Mouse (Mus musculus): ENCODE results near the gene Flt1. TPM values are rescaled to one million over a fixed set of nuclear protein-coding genes. Genes with fewer than 3 reads are reported as not detected.

Gene Flt1
- polyA plus RNA-seq, 1 experiment from 2014 or later = 6.5 TPM

DNA sequence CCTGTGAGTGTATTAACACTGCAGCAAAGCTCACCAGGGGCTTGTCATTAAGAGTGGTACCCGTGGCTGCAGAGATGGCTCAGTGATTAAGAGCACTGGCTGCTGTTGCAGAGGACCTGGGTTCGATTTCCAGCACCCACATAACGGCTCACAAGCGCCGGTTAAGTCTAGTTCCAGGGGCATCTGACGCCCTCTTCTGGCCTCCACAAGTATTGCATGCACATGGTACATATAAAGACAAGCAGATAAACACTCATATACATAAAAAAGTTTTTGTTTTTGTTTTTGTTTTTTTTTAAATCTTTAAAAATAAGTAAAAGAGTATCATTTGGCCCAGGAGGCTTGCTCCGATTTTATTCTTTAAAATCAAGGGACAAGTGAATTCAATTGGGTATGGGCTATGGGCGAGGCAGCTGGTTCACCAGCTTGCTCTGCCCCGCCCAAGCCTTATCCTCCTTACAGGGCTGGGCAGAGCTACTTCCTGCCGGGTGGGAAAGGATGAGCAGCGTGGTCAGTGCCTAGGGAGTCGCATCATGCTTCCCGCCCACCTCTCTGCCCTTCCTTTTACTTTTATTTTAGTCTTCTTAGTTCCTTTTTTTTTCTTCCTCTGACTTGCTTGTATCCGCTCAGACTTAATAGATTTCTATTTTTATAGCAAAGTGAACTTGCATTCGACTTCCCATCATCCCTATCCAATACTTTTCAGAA lies 57.0 kb downstream of the Flt1 start:
- DNase-seq (ENCODE audit: low spot score) (no peak), ATAC-seq (no peak)
- H3K4me1 ChIP-seq (ENCODE audit: control insufficient read depth, insufficient read depth, low read length) = no peaks in the 10 kb centered on the region
- no peak overlapping the region for H3K9ac ChIP-seq (ENCODE audit: low read length)
- H3K27me3 ChIP-seq (replicated peaks; ENCODE audit: control insufficient read depth, insufficient read depth, low read length) = no peaks in the 10 kb centered on the region
- H3K4me2 ChIP-seq (ENCODE audit: low read length) = no peak overlapping the region
- H3K36me3 ChIP-seq (ENCODE audit: control insufficient read depth, insufficient read depth, low read length) = no peaks in the 10 kb centered on the region
- no peak overlapping the region for H3K27ac ChIP-seq (ENCODE audit: low read depth, low read length)
- H3K4me3 ChIP-seq (ENCODE audit: low read depth, low read length) = no peak overlapping the region
- no peaks in the 10 kb centered on the region for H3K9me3 ChIP-seq (replicated peaks; ENCODE audit: control insufficient read depth, low read length)
- WGBS = 86% methylated on average over 15 of the region's 15 CpGs

GRCm38 (mm10) chr5:147665946-147666345 lies 59.9 kb downstream of the Flt1 start:
- 46% methylated on average over 13 of the region's 13 CpGs for WGBS
- no peak for DNase-seq (ENCODE audit: low spot score)
- no peak for ATAC-seq

DNA sequence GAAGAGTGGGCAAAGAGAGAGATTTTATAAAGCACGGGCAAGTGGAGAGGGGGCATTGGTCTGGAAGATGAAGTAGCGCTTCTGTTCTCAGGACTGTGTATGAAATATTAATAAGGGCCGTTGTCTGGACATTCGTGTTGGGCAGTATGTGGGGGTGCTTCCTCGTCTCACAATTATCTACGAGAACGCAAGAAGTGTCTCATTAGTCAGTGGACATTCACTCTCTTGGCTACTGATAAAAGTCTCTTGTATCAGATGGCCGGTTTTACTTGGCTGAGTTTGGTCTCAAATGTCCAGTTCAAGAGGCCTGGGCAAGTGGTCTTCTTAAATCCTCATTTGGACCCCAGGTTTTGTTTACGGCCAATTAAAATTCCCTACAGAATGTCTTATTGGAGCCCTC lies 60.4 kb downstream of the Flt1 start:
- no peaks in the 10 kb centered on the region for H3K4me1 ChIP-seq (ENCODE audit: control insufficient read depth, insufficient read depth, low read length)
- DNase-seq (ENCODE audit: low spot score) = no peak
- WGBS = 89% methylated on average over 9 of the region's 9 CpGs

More at GRCm38 (mm10) chr5:147665946-147666345, 59.9 kb downstream of the Flt1 start:
- H3K4me3 ChIP-seq (ENCODE audit: low read depth, low read length) = no peak overlapping the region
- H3K4me2 ChIP-seq (ENCODE audit: low read length) = no peak overlapping the region
- H3K4me1 ChIP-seq (ENCODE audit: control insufficient read depth, insufficient read depth, low read length) = no peaks in the 10 kb centered on the region
- no peaks in the 10 kb centered on the region for H3K36me3 ChIP-seq (ENCODE audit: control insufficient read depth, insufficient read depth, low read length)
- no peaks in the 10 kb centered on the region for H3K27me3 ChIP-seq (replicated peaks; ENCODE audit: control insufficient read depth, insufficient read depth, low read length)
- no peak overlapping the region for H3K27ac ChIP-seq (ENCODE audit: low read depth, low read length)
- H3K9me3 ChIP-seq (replicated peaks; ENCODE audit: control insufficient read depth, low read length) = no peaks in the 10 kb centered on the region
- H3K9ac ChIP-seq (ENCODE audit: low read length) = no peak overlapping the region

DNA sequence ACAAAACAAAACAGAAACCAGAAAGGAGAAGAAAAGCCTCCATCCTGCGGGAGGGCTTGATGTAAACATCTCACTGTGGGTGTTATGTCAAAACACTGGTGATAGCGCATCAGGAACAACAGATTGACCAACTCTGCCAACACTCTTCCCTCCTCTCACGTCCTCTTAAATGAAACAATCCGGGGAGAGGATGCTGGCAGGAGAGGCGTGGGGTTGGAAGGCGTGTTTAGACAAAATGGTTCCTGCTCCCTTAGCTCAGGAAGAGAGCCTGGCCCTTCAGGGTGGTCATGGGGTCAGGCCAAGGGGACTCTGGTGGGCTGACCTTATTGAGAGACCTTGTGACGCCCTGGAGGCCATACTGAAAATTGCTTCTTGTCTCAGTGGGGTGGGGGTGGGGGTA lies 65.9 kb downstream of the Flt1 start:
- Histone ChIP-seq H3K27ac (ENCODE audit: low read depth, low read length) (no peak overlapping the region), H3K36me3 (ENCODE audit: control insufficient read depth, insufficient read depth, low read length) (no peaks in the 10 kb centered on the region), H3K4me3 (ENCODE audit: low read depth, low read length) (no peak overlapping the region), H3K27me3 (replicated peaks; ENCODE audit: control insufficient read depth, insufficient read depth, low read length) (no peaks in the 10 kb centered on the region), H3K9ac (ENCODE audit: low read length) (no peak overlapping the region), H3K4me2 (ENCODE audit: low read length) (no peak overlapping the region), H3K4me1 (ENCODE audit: control insufficient read depth, insufficient read depth, low read length) (no peaks in the 10 kb centered on the region), H3K9me3 (replicated peaks; ENCODE audit: control insufficient read depth, low read length) (no peaks in the 10 kb centered on the region)
- DNase-seq (ENCODE audit: low spot score) = no peak
- 80% methylated on average over 7 of the region's 7 CpGs for WGBS
- no peak for ATAC-seq

More for the DNA sequence above, 60.4 kb downstream of the Flt1 start:
- Histone ChIP-seq H3K9me3 (replicated peaks; ENCODE audit: control insufficient read depth, low read length) (no peaks in the 10 kb centered on the region), H3K27ac (ENCODE audit: low read depth, low read length) (no peak overlapping the region), H3K4me3 (ENCODE audit: low read depth, low read length) (no peak overlapping the region), H3K27me3 (replicated peaks; ENCODE audit: control insufficient read depth, insufficient read depth, low read length) (no peaks in the 10 kb centered on the region), H3K4me2 (ENCODE audit: low read length) (no peak overlapping the region), H3K36me3 (ENCODE audit: control insufficient read depth, insufficient read depth, low read length) (no peaks in the 10 kb centered on the region), H3K9ac (ENCODE audit: low read length) (no peak overlapping the region)
- no peak for ATAC-seq

- no peak for ATAC-seq
- DNase-seq (ENCODE audit: low spot score) = no peak
- WGBS = 74% methylated on average over 17 of the region's 17 CpGs
- H3K36me3 ChIP-seq (ENCODE audit: control insufficient read depth, insufficient read depth, low read length) = no peaks in the 10 kb centered on the region
- no peaks in the 10 kb centered on the region for H3K27me3 ChIP-seq (replicated peaks; ENCODE audit: control insufficient read depth, insufficient read depth, low read length)
- no peaks in the 10 kb centered on the region for H3K9me3 ChIP-seq (replicated peaks; ENCODE audit: control insufficient read depth, low read length)
- H3K4me1 ChIP-seq (ENCODE audit: control insufficient read depth, insufficient read depth, low read length) = no peaks in the 10 kb centered on the region
- no peak overlapping the region for H3K4me3 ChIP-seq (ENCODE audit: low read depth, low read length)
- H3K27ac ChIP-seq (ENCODE audit: low read depth, low read length) = no peak overlapping the region
- H3K9ac ChIP-seq (ENCODE audit: low read length) = no peak overlapping the region
- H3K4me2 ChIP-seq (ENCODE audit: low read length) = no peak overlapping the region
Observed at GRCm38 (mm10) chr5:147657882-147658855, 67.6 kb downstream of the Flt1 start.

DNA sequence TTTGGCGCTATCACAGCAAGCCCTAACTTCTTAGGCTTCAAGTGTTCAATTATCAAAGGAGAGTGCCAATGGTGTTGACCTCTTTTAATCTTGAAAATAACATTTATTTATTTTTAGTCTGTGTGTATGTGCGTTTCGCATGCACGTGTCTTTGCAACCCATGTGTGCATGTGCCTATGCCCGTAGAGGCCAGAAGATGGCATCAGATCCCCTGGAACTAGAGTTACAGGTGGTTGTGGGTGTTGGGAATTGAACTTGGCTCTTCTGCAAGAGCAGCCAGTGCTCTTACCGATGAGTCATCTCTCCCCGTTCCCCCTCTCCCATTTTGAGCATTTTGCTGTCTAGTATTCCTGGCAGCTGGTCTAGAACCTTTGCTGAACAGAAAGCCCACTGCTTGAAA lies 70.0 kb downstream of the Flt1 start:
- ATAC-seq (no peak), DNase-seq (ENCODE audit: low spot score) (no peak)
- Histone ChIP-seq H3K27me3 (replicated peaks; ENCODE audit: control insufficient read depth, insufficient read depth, low read length) (no peaks in the 10 kb centered on the region), H3K9me3 (replicated peaks; ENCODE audit: control insufficient read depth, low read length) (no peaks in the 10 kb centered on the region), H3K9ac (ENCODE audit: low read length) (no peak overlapping the region), H3K4me2 (ENCODE audit: low read length) (no peak overlapping the region), H3K36me3 (ENCODE audit: control insufficient read depth, insufficient read depth, low read length) (no peaks in the 10 kb centered on the region), H3K4me1 (ENCODE audit: control insufficient read depth, insufficient read depth, low read length) (no peaks in the 10 kb centered on the region), H3K27ac (ENCODE audit: low read depth, low read length) (no peak overlapping the region), H3K4me3 (ENCODE audit: low read depth, low read length) (no peak overlapping the region)
- WGBS = 81% methylated on average over 7 of the region's 7 CpGs

- Histone ChIP-seq H3K4me2 (ENCODE audit: low read length) (no peak overlapping the region), H3K9me3 (replicated peaks; ENCODE audit: control insufficient read depth, low read length) (no peaks in the 10 kb centered on the region), H3K27me3 (replicated peaks; ENCODE audit: control insufficient read depth, insufficient read depth, low read length) (no peaks in the 10 kb centered on the region), H3K4me3 (ENCODE audit: low read depth, low read length) (no peak overlapping the region), H3K36me3 (ENCODE audit: control insufficient read depth, insufficient read depth, low read length) (no peaks in the 10 kb centered on the region), H3K27ac (ENCODE audit: low read depth, low read length) (no peak overlapping the region), H3K9ac (ENCODE audit: low read length) (no peak overlapping the region), H3K4me1 (ENCODE audit: control insufficient read depth, insufficient read depth, low read length) (no peaks in the 10 kb centered on the region)
- ATAC-seq (no peak), DNase-seq (ENCODE audit: low spot score) (no peak)
- 89% methylated on average over 14 of the region's 14 CpGs for WGBS
Observed at GRCm38 (mm10) chr5:147651233-147651632, 74.6 kb downstream of the Flt1 start.

GRCm38 (mm10) chr5:147646351-147646929 lies 79.4 kb downstream of the Flt1 start:
- ATAC-seq = no peak
- 80% methylated on average over 14 of the region's 14 CpGs for WGBS
- H3K4me1 ChIP-seq (ENCODE audit: control insufficient read depth, insufficient read depth, low read length) = peaks cover 3% of the 10 kb centered on the region; the same call in 1 of the 2 replicates
- no peaks in the 10 kb centered on the region for H3K9me3 ChIP-seq (replicated peaks; ENCODE audit: control insufficient read depth, low read length)
- H3K4me3 ChIP-seq (ENCODE audit: low read depth, low read length) = no peak overlapping the region
- no peak overlapping the region for H3K27ac ChIP-seq (ENCODE audit: low read depth, low read length)
- H3K9ac ChIP-seq (ENCODE audit: low read length) = no peak overlapping the region
- H3K27me3 ChIP-seq (replicated peaks; ENCODE audit: control insufficient read depth, insufficient read depth, low read length) = no peaks in the 10 kb centered on the region
- no peak for DNase-seq (ENCODE audit: low spot score)
- no peak overlapping the region for H3K4me2 ChIP-seq (ENCODE audit: low read length)
- no peaks in the 10 kb centered on the region for H3K36me3 ChIP-seq (ENCODE audit: control insufficient read depth, insufficient read depth, low read length)

All from forebrain, embryonic 14.5 days (tissue).